Mouse (Mus musculus) midbrain, embryonic 14.5 days (tissue): Measurements from ENCODE around the gene Ncapd2. TPM values are rescaled to one million over a fixed set of nuclear protein-coding genes. Genes with fewer than 3 reads are reported as not detected.

Experiments
- ATAC-seq: fragments of 200-750 bp; cut with Nextera tagmentation; 2 replicates; pipeline ENCODE4 v1.8.0; 2017; ENCODE audit warnings: moderate number of reproducible peaks, moderate library complexity; ENCODE audit not compliant: low FRiP score, low TSS enrichment
- DNase-seq: peaks from one replicate; pipeline ENCODE4 v3.0.0-alpha.2; 2015
- H3K27ac ChIP-seq: fragments of 300-500 bp; sonication (generic); replicated peaks from 2 replicates; pipeline ENCODE4 v1.5.1; 2014; ENCODE audit warnings: mild to moderate bottlenecking, low read depth, low read length, moderate library complexity
- H3K27me3 ChIP-seq: fragments of 300-500 bp; sonication (generic); 2 replicates; pipeline ENCODE4 v1.6.1; 2014; ENCODE audit warnings: low read length, control low read depth, mixed read lengths; ENCODE audit not compliant: control insufficient read depth, insufficient read depth
- H3K36me3 ChIP-seq: fragments of 300-500 bp; sonication (generic); 2 replicates; pipeline ENCODE4 v1.6.1; 2014; ENCODE audit warnings: low read length, control low read depth; ENCODE audit not compliant: control insufficient read depth, insufficient read depth
- H3K4me1 ChIP-seq: fragments of 300-500 bp; sonication (generic); 2 replicates; pipeline ENCODE4 v1.6.1; 2014; ENCODE audit warnings: mild to moderate bottlenecking, antibody characterized with exemption, low read length, control low read depth; ENCODE audit not compliant: control insufficient read depth, insufficient read depth
- H3K4me2 ChIP-seq: fragments of 300-500 bp; sonication (generic); 2 replicates; pipeline ENCODE4 v1.6.1; 2014; ENCODE audit warnings: mild to moderate bottlenecking, low read length, moderate library complexity
- H3K4me3 ChIP-seq: fragments of 300-500 bp; sonication (generic); replicated peaks from 2 replicates; pipeline ENCODE4 v1.5.1; 2014; ENCODE audit warnings: low read depth, low read length
- H3K9ac ChIP-seq: fragments of 300-500 bp; sonication (generic); replicated peaks from 2 replicates; pipeline ENCODE4 v1.6.1; 2014; ENCODE audit warnings: mild to moderate bottlenecking, low read length, moderate library complexity
- H3K9me3 ChIP-seq: fragments of 300-500 bp; sonication (generic); 2 replicates; pipeline ENCODE4 v1.6.1; 2016; ENCODE audit warnings: low read length, control low read depth, mixed read lengths; ENCODE audit not compliant: control insufficient read depth
- WGBS: fragments of 180-500 bp; shearing (Covaris S2); extraction: QIAGEN DNeasy Blood & Tissue Kit; methylation state at CpG from one replicate; pipeline ENCODE4 v1.1.7; 2014; 5-methylcytosine and 5-hydroxymethylcytosine counted together
- polyA plus RNA-seq: library from polyadenylated mRNA; unstranded; fragments of >200 nt; fragmentation: Nextera tagmentation; extraction: Ambion mirVana; gene quantifications from 2 replicates; pipeline ENCODE4 v1.2.1, GENCODE M21; 2014

Ncapd2 gene
- polyA plus RNA-seq, 1 experiment from 2014 or later, result 50.3 TPM

- Histone ChIP-seq H3K4me3 (peak overlapping the region; percentile 74), H3K27me3 (no peaks in the 10 kb centered on the region), H3K9ac (peak overlapping the region; percentile 78), H3K27ac (peak overlapping the region; percentile 92), H3K36me3 (peaks cover 32% of the 10 kb centered on the region), H3K4me1 (peaks cover 33% of the 10 kb centered on the region), H3K9me3 (no peaks in the 10 kb centered on the region), H3K4me2 (peak overlapping the region; percentile 94)
- no peak for DNase-seq
- WGBS, result under 1% methylated on average over 35 of the region's 35 CpGs
- ATAC-seq, result peak; percentile 73
These were observed 46.0 kb downstream of the Ncapd2 start for GRCm38 (mm10) chr6:125145479-125145951.

GRCm38 (mm10) chr6:125145001-125145400, 46.5 kb downstream of the Ncapd2 start, which contains the start of gene Iffo1:
Iffo1 (plus strand) TSS chr6:125145241.
- H3K9ac ChIP-seq, result peak within 1 kb of the TSS; percentile 78
- H3K36me3 ChIP-seq, result peaks cover 38% of the 10 kb centered on the region
- ATAC-seq (peak; percentile 94), DNase-seq (peak; percentile 93)
- H3K27me3 ChIP-seq, result no peaks in the 10 kb centered on the region
- 0% methylated on average over 16 of the region's 16 CpGs for WGBS
- peak within 1 kb of the TSS; percentile 92 for H3K27ac ChIP-seq
- peaks cover 33% of the 10 kb centered on the region for H3K4me1 ChIP-seq
- H3K4me3 ChIP-seq, result peak within 1 kb of the TSS; percentile 74
- H3K4me2 ChIP-seq, result peak within 1 kb of the TSS; percentile 94
- no peaks in the 10 kb centered on the region for H3K9me3 ChIP-seq

GRCm38 (mm10) chr6:125143904-125144303, 47.6 kb downstream of the Ncapd2 start:
- Histone ChIP-seq H3K9me3 (no peaks in the 10 kb centered on the region), H3K4me2 (no peak overlapping the region), H3K4me3 (no peak overlapping the region), H3K27me3 (no peaks in the 10 kb centered on the region), H3K27ac (no peak overlapping the region), H3K9ac (no peak overlapping the region), H3K36me3 (peaks cover 46% of the 10 kb centered on the region), H3K4me1 (peaks cover 33% of the 10 kb centered on the region)
- no peak for ATAC-seq
- no peak for DNase-seq
- WGBS, result 90% methylated on average over 9 of the region's 9 CpGs

GRCm38 (mm10) chr6:125143128-125143527, 48.4 kb downstream of the Ncapd2 start:
- Histone ChIP-seq H3K4me1 (peaks cover 27% of the 10 kb centered on the region), H3K27ac (no peak overlapping the region), H3K4me2 (no peak overlapping the region), H3K36me3 (peaks cover 53% of the 10 kb centered on the region), H3K27me3 (no peaks in the 10 kb centered on the region), H3K4me3 (no peak overlapping the region), H3K9ac (no peak overlapping the region), H3K9me3 (no peaks in the 10 kb centered on the region)
- DNase-seq, result no peak
- WGBS, result 79% methylated on average over 3 of the region's 3 CpGs
- no peak for ATAC-seq

- no peak for DNase-seq
- H3K4me1 ChIP-seq, result peaks cover 21% of the 10 kb centered on the region
- H3K9me3 ChIP-seq, result no peaks in the 10 kb centered on the region
- H3K36me3 ChIP-seq, result peaks cover 58% of the 10 kb centered on the region
- no peak for ATAC-seq
- 92% methylated on average over 8 of the region's 8 CpGs for WGBS
- H3K27ac ChIP-seq, result no peak overlapping the region
- no peak overlapping the region for H3K4me3 ChIP-seq
- no peak overlapping the region for H3K9ac ChIP-seq
- no peaks in the 10 kb centered on the region for H3K27me3 ChIP-seq
- no peak overlapping the region for H3K4me2 ChIP-seq
These were observed 49.1 kb downstream of the Ncapd2 start for GRCm38 (mm10) chr6:125142436-125142835.

- Histone ChIP-seq H3K27ac (no peak overlapping the region), H3K4me1 (0 out of 2 replicates have a peak, but pooled peaks cover 1% of the 10 kb centered on the region), H3K36me3 (peaks cover 82% of the 10 kb centered on the region), H3K9me3 (no peaks in the 10 kb centered on the region), H3K27me3 (no peaks in the 10 kb centered on the region), H3K9ac (no peak overlapping the region), H3K4me2 (no peak overlapping the region), H3K4me3 (no peak overlapping the region)
- DNase-seq (no peak), ATAC-seq (no peak)
- WGBS, result 91% methylated on average over 7 of the region's 7 CpGs
These were observed 51.8 kb downstream of the Ncapd2 start for GRCm38 (mm10) chr6:125139747-125140146.

GRCm38 (mm10) chr6:125137002-125137671, 54.4 kb downstream of the Ncapd2 start:
- H3K4me2 ChIP-seq, result no peak overlapping the region
- peaks cover 85% of the 10 kb centered on the region for H3K36me3 ChIP-seq
- H3K9ac ChIP-seq, result no peak overlapping the region
- H3K27me3 ChIP-seq, result no peaks in the 10 kb centered on the region
- ATAC-seq, result no peak
- WGBS, result 87% methylated on average over 19 of the region's 19 CpGs
- peaks cover 6% of the 10 kb centered on the region for H3K4me1 ChIP-seq
- H3K9me3 ChIP-seq, result no peaks in the 10 kb centered on the region
- no peak overlapping the region for H3K4me3 ChIP-seq
- peak; percentile 57 for DNase-seq
- no peak overlapping the region for H3K27ac ChIP-seq

GRCm38 (mm10) chr6:125132470-125132869, 59.0 kb downstream of the Ncapd2 start:
- 11% methylated on average over 11 of the region's 11 CpGs for WGBS
- peaks cover 73% of the 10 kb centered on the region for H3K36me3 ChIP-seq
- no peak for ATAC-seq

More at GRCm38 (mm10) chr6:125132470-125132869, 59.0 kb downstream of the Ncapd2 start:
- no peak for DNase-seq
- Histone ChIP-seq H3K4me2 (peak overlapping the region; percentile 92), H3K27me3 (no peaks in the 10 kb centered on the region), H3K9ac (peak overlapping the region; percentile 79), H3K27ac (no peak overlapping the region), H3K4me3 (peak overlapping the region; percentile 88), H3K4me1 (peaks cover 7% of the 10 kb centered on the region), H3K9me3 (no peaks in the 10 kb centered on the region)
